Mouse (Mus musculus) right cerebral cortex, postnatal 14 days (tissue): Measurements from ENCODE around the gene Mea1.

ENCODE experiments used
- DNase-seq: peaks from one replicate; pipeline ENCODE4 v3.0.0; 2022

The Mea1 gene

GRCm38 (mm10) chr17:46706375-46707089 lies 27.9 kb downstream of the Mea1 start:
- DNase-seq, result no peak

DNA sequence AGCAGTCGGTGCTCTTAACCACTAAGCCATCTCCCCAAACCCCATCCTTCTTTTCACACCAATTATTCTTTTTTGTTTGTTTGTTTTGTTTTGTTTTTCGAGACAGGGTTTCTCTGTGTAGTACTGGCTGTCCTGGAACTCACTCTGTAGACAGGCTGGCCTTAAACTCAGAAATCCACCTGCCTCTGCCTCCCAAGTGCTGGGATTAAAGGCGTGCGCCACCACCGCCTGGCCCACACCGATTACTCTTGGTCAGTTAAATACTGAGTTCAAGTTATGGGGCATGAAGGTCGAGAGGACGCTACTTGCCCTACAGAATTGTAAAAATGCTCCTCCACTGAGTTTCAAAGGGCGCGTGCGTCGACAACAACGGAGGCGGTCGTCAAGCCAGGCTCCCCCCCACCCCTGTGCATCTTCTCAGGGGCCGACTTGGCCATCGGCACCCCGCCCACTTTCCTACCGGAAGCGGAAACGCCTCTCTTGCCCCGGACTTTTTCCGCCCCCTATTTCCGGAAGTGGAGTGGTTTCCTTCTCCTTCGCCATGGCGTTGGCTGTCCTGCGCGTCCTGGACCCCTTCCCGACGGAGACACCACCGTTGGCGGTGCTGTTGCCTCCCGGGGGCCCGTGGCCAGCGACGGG lies 32.5 kb downstream of the Mea1 start, which contains the start of gene Pex6:
TSS of gene Pex6 (plus strand) at position 505 of the 639 bp plus-strand sequence.
- DNase-seq, result peak; percentile 95

DNA sequence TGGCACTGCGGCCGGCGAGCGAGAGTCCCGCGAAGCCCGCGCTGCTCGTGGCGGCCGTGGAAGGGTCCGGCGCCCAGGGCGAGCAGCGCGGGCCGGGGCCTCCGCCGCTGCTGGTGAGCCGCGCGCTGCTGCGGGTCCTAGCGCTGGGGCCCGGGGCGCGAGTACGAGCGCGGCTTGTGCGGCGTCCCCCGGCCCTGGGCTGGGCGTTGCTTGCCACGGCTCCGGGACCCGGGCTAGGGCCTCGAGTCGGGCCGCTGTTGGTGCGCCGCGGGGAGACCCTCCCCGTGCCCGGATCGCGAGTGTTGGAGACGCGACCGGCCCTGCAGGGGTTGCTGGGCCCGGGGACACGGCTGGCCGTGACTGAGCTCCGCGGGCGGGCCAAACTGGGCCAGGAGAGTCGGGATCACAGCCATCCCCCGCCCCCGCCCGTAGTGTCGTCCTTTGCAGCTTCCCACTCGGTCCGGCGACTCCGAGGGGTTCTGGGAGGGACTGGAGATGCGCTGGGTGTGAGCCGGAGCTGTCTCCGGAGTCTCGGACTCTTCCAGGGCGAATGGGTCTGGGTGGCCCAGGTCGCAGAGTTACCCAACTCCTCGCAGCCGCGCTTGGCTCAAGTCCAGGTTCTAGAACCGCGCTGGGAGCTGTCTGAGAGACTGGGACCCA lies 33.1 kb downstream of the Mea1 start:
- DNase-seq, result peak; percentile 50

DNA sequence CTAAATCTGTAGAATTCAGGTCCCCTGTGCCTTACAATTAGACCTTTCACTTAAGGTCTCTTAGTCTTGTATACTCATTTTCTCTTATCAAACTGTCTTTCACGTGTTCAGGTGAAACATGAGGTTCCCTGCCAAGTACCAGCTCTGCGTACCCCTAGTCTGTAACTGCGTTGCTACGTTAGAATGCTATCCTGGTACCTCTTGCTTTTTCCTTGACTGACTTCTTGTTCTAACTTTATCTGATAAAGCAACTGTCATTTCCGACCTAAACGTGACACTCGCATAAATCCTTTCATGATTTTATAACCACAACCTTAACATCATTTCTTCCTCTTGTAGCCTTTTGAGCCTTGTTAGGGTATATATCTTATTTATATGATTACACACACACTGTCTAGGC lies 33.8 kb downstream of the Mea1 start:
- no peak for DNase-seq

DNA sequence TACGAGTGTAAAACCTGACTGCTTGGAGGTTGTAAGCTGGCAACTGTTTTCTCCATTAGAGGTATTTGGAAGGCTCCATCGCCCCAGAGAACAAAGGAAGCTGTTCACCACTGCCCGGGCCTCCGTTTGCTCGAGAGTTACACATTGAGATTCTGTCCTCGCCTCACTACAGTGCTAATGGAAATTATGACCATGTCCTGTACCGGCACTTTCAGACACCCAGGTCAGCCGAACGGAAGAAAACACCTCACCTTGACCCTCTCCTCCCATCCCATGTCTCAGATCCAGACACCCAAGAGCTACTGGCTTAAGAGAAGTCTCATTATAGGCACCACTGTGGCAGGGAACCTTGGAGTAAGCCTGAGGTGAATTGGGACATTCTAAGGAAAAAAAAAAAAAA lies 35.3 kb downstream of the Mea1 start:
- no peak for DNase-seq

GRCm38 (mm10) chr17:46714756-46715481 lies 36.3 kb downstream of the Mea1 start:
- DNase-seq, result no peak

- DNase-seq, result no peak
These were observed 42.5 kb downstream of the Mea1 start for GRCm38 (mm10) chr17:46721077-46721476.

DNA sequence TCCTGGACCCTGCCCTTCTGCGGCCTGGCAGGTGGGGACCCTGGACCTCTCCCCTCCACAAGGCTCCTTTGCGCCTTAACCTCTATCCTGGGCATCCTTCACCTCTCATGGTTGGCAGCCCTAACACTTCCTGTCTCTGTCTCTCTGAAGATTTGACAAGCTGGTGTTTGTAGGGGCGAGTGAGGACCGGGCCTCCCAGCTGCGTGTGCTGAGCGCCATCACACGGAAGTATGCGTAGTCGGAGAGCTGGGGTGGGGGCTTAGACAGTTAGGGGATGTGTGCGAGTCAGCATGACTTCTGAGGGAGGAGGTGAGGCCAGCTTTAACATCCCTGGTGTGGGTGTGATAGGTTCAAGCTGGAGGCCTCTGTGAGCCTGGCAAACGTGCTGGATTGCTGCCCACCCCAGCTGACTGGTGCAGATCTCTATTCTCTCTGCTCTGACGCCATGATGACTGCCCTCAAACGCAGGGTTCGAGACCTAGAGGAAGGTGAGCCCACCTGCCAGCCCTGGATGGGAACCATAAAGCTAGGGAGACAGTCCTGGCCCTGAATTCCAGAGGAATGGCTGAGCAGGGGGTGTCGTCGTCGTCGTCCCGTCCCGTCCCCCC lies 46.0 kb downstream of the Mea1 start:
- no peak for DNase-seq

DNA sequence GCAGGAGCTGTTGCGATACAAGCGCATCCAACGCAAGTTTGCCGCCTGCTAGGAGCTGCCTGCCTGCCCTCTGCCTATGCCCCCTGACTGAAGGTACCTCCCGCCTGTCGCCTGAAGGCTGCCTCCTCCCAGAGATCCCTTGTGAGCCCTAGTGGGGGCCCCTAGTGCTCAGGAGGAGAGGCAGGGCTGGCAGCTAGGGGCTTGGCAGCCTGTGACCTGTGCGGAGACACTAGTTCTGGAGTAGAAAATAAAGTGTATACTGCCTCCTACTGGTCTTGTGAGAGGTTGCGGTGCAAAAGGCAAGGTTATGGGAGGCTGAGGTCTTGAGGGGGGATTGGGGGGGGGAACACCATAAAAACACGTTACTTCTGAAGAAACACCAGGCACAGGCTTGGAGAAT lies 46.7 kb downstream of the Mea1 start:
- DNase-seq, result no peak

GRCm38 (mm10) chr17:46725731-46726645 lies 47.4 kb downstream of the Mea1 start:
- DNase-seq, result no peak

- no peak for DNase-seq
These were observed 48.7 kb downstream of the Mea1 start for GRCm38 (mm10) chr17:46727271-46727670.

DNA sequence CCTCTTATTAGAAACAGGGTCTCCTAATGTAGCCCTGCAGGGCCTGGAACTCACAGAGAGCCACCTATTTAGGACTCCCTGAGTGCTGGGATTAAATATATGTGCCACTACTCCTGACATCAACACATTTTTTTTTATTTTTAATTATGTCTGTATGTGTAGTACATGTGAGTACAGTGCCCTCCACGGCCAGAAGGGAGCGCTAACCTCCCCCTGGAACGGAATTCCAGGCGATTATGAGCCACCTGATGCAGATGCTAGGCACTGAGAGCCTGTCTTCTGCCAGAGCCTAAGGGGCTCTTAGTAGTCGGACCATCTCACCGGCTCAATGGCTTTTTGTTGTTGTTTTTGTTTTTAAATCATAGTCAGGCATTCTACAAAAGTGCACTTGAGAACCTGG lies 49.4 kb downstream of the Mea1 start:
- peak; percentile 42 for DNase-seq

DNA sequence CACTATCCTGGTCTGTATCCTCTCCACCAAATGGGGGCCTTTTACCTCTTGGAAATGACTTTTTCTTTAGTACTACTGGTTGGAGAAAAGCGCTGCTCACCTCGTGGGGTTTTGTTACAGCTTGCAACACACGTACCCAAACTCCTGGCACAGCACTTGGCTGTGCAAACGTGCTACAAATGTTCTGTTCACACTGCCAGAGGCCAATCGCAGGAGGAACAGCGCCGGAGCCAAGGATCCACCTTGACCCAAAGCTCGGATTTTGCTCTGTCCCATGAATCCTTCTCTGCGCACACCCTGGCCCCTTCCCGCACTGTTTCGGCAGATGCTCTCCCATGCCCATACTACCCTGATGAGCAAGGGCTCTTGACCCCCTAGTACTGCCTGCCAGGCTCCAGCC lies 49.9 kb downstream of the Mea1 start:
- DNase-seq, result no peak

DNA sequence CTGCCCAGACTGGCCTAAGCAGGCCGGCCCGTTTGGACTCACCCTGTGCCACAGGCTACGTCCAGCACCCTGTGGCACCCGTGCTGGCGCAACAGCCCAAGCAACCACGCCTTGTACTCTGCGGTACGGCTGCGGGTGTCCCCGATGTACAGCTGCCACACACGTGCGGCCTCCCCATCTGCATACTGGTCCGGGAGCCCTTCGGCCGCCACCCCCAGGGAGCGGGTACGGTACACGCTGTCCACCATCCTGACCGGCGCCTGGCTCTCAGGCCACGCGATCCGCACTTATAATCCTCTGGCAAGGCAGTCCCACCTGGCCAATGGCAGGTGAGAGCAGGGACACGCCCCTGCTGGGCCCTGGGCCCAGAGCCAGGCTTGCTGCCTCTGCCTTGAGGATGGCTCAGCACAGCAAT lies 50.3 kb downstream of the Mea1 start, which contains the start of gene Gnmt:
TSS of gene Gnmt (minus strand) at position 265 of the 415 bp plus-strand sequence.
- DNase-seq, result no peak
